Mouse (Mus musculus): Measurements from ENCODE around the gene Fam163a.

DNA sequence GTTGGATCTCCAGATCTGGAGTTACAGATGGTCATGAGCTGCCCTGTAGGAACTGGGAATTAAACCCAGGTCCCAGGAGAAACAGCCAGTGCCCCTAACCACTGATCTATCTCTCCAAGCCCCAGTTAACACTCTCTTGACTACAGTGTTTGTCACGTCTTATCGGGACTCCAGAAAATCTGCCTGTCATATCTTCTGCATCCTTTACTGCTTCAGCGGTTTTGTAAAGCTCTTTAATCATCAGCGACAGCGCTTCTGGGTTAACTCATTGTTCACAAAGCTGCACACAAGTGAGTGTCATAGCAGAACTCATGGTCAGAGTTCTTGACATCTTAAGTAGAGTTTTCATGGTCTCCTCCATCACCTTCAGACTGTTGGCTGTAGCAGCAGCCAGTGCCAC is 22.1 kb upstream of the Fam163a start:
- TF ChIP-seq TAL1 (IDR thresholded peaks at IDR 0.05; ENCODE audit: low read length) (no peak), GATA1 (IDR thresholded peaks at IDR 0.05; ENCODE audit: low read length) (no peak)

Data from erythroblast, embryonic 14.5 days (primary cell).